Mouse (Mus musculus): ENCODE data around the gene Bach2.

Gene Bach2

DNA sequence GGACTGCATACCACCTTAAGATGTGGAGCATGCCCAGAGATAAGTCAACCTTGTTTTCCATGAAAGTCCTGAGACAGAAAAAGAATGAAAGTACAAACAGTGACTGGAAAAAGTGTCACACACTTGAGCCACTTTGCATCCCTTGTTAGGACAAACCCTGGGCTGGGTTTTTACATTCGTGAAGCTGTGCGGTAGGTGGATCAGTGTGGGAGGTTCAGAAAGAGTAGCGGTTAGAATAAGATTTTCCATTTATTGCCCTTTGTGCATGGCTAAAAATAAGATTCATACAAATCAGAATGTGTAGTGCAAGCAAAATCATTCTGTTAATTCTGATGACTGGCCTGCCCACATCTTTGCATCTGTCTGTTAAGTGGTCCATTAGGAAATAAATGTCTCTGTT, 187.0 kb downstream of the Bach2 start:
- no peak for DNase-seq (ENCODE audit: low read depth, low spot score)

- peak; percentile 40 for DNase-seq (ENCODE audit: low read depth, low spot score)
Observed at GRCm38 (mm10) chr4:32426779-32427577, 188.4 kb downstream of the Bach2 start.

DNA sequence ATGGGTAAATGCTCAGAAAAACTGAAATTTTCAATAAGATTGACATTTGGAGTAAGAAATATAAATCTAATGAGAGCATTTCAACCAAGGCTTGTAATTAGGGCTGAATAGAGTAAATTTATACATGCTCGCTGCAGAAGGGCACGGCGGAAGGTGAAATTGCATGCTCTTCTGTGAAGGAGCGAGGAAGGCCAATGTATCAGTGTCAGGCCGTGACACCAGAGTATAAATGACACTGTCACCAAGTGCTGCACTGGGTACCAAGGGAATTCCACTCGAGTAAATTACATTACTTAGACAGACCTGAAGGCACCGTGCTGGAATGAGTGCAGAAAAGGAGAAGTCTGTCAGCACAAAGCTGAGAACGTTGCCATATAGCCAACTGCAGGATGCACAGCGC, 190.1 kb downstream of the Bach2 start:
- DNase-seq (ENCODE audit: low read depth, low spot score): no peak

DNA sequence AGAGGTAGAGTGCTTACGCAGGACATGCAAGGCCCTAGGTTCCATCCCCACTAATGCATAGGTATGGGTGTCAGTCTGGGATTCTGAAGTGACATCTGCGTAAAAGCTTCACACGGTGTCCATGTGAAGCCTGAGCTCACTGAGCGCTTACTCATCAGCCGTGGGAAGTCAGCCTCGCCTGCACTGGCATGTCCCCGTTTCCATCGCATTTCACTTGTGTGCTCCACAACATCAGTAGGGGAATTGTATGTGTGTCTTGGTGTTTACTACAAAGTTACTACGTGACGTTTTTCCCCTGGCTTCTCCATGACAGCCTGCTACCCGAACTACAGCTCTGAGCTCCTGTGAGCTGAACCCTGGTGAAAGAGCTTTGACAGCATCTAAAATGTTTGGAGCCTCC, 191.5 kb downstream of the Bach2 start:
- peak; percentile 79 for DNase-seq (ENCODE audit: low read depth, low spot score)

- peak; percentile 92 for DNase-seq (ENCODE audit: low read depth, low spot score)
Observed at GRCm38 (mm10) chr4:32430981-32431380, 192.4 kb downstream of the Bach2 start.

DNA sequence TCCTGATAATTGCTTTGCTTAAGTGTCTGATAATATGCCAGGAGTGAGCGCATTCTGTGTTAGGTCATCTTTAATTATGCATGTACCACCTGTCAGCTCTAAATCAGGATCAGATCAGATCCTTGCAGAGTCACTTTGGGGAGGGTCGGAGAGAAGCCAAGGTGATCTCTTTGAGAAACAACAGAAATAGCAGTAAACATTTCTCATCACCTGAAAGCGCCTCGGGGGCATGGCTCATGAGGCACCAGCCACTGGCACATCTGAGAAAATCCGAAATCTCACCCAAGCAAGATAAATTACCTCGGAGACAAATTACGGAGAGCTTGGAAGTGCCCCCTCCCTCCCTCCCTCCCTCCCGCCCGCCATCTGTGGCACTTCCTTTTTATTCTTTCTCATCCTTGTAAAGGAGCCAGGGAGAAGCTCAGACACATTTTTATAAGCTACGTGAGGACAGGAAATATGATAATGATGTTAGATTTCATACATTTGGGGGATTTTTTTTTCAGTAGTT, 193.7 kb downstream of the Bach2 start:
- peak; percentile 89 for DNase-seq (ENCODE audit: low read depth, low spot score)

DNA sequence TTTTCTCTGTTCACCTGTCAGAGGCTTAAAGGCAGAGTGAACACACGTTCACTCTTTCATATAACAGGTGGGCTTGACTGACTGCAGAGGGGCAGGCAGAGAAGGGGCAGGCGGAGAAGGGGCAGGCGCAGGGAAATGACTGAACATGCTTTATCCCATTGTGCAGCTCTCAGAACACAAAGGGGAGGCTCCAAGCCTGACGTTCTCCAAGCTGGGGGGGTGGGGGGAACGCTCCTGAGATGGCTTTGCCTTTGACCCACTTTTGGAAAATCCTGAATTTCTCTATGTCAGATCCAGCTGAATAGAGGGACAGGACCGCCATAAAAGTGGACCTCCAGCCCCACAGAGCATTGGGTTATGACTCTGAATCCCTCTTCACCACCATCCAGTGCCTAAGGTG, 194.3 kb downstream of the Bach2 start:
- DNase-seq (ENCODE audit: low read depth, low spot score): no peak

- no peak for DNase-seq (ENCODE audit: low read depth, low spot score)
Observed at GRCm38 (mm10) chr4:32434612-32435011, 196.0 kb downstream of the Bach2 start.

GRCm38 (mm10) chr4:32439974-32440739, 201.6 kb downstream of the Bach2 start:
- DNase-seq (ENCODE audit: low read depth, low spot score): peak; percentile 66

- no peak for DNase-seq (ENCODE audit: low read depth, low spot score)
Observed at GRCm38 (mm10) chr4:32440740-32441072, 202.1 kb downstream of the Bach2 start.

- no peak for DNase-seq (ENCODE audit: low read depth, low spot score)
Observed at GRCm38 (mm10) chr4:32444671-32445196, 206.1 kb downstream of the Bach2 start.

GRCm38 (mm10) chr4:32447850-32448249, 209.2 kb downstream of the Bach2 start:
- no peak for DNase-seq (ENCODE audit: low read depth, low spot score)

DNA sequence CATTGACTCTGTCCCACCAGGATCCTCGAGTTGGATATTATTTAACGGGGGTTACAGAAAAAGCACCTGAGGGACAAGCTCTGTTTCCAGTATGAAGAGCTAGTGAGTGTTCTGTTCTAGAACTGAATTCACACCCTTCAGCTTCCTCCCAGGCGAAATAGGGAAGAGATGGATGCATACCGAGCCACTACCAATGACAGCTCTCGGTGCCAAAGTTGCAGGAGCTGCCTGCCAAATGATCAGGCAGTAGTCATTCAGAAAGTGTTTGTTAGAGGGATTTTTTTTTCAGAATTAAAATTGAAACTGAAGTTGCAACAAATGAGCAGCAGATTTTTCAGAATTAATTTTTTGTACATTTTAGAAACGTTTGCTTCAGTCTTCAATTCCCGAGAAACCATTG, 223.4 kb downstream of the Bach2 start:
- DNase-seq (ENCODE audit: low read depth, low spot score): peak; percentile 68

DNA sequence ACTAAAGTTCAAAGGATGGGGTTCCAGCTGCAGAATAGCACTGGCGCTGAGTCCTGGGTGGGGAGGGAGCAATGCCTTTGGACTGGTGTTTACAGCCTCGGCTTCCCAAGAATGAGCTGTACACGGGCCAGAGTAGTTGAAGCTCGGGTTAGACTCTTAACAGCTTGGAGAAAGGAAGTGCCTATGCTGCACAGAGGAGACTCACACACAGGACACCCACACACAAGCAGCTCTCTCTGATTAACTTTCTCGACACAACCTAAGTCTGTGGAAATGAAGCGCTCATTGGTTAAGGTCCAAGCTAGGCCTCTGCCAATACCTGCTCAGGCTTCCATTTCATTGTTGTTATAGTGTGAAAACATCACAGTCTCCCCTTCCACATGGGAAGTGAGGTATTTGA, 224.5 kb downstream of the Bach2 start:
- DNase-seq (ENCODE audit: low read depth, low spot score): peak; percentile 31

- DNase-seq (ENCODE audit: low read depth, low spot score): peak; percentile 50
Observed at GRCm38 (mm10) chr4:32464540-32464939, 225.9 kb downstream of the Bach2 start.

GRCm38 (mm10) chr4:32466031-32466430, 227.4 kb downstream of the Bach2 start:
- peak; percentile 82 for DNase-seq (ENCODE audit: low read depth, low spot score)

GRCm38 (mm10) chr4:32477977-32478660, 239.5 kb downstream of the Bach2 start:
- DNase-seq (ENCODE audit: low read depth, low spot score): no peak

GRCm38 (mm10) chr4:32479231-32479630, 240.6 kb downstream of the Bach2 start:
- no peak for DNase-seq (ENCODE audit: low read depth, low spot score)

GRCm38 (mm10) chr4:32479801-32480700, 241.4 kb downstream of the Bach2 start:
- DNase-seq (ENCODE audit: low read depth, low spot score): no peak

GRCm38 (mm10) chr4:32481366-32482055, 242.9 kb downstream of the Bach2 start:
- peak; percentile 66 for DNase-seq (ENCODE audit: low read depth, low spot score)

All from brain, adult 2 months (tissue).